Mouse (Mus musculus): ENCODE data around the gene Cdk18.

GRCm38 (mm10) chr1:132157808-132158207, 18.3 kb upstream of the Cdk18 start:
- TF ChIP-seq CTCF (IDR thresholded peaks at IDR 0.05; ENCODE audit: borderline replicate concordance, extremely low read depth, insufficient read depth, insufficient read length) (no peak), POLR2A (IDR thresholded peaks at IDR 0.05; ENCODE audit: borderline replicate concordance, extremely low read depth, insufficient read depth, insufficient read length, poor library complexity, severe bottlenecking) (no peak)
